Mouse (Mus musculus): Measurements from ENCODE around the gene Spata2.

Spata2 gene

GRCm38 (mm10) chr2:167483081-167483826, 9.4 kb downstream of the Spata2 start:
- no peak for DNase-seq (ENCODE audit: low spot score in 2 of 2)

GRCm38 (mm10) chr2:167482681-167483080, 10.0 kb downstream of the Spata2 start:
- no peak for DNase-seq (ENCODE audit: low spot score in 2 of 2)

GRCm38 (mm10) chr2:167479501-167479900, 13.2 kb downstream of the Spata2 start:
- DNase-seq (ENCODE audit: low spot score in 2 of 2), result no peak

GRCm38 (mm10) chr2:167478128-167478527, 14.6 kb downstream of the Spata2 start:
- no peak for DNase-seq (ENCODE audit: low spot score in 2 of 2)

DNA sequence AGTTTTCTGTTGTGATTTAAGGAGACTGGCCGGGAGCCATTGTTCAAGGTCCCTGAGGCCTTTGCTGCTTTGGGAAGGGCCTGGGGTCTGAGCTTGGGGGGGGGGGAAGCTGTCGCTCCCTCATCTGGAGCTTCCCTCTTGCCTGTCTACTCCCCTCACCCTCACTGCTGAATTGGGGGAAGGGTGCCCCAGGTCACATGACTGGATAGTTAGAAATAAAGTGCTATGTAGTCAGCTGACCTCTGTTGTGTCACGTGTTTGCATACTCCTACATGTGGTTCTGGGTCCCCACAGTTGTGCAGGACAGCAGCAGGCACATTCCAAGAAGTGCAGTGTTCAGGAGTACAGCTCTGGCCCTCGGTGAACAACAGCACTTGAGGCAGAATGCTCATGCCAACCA, 15.9 kb downstream of the Spata2 start:
- DNase-seq (ENCODE audit: low spot score in 2 of 2), result no peak

DNA sequence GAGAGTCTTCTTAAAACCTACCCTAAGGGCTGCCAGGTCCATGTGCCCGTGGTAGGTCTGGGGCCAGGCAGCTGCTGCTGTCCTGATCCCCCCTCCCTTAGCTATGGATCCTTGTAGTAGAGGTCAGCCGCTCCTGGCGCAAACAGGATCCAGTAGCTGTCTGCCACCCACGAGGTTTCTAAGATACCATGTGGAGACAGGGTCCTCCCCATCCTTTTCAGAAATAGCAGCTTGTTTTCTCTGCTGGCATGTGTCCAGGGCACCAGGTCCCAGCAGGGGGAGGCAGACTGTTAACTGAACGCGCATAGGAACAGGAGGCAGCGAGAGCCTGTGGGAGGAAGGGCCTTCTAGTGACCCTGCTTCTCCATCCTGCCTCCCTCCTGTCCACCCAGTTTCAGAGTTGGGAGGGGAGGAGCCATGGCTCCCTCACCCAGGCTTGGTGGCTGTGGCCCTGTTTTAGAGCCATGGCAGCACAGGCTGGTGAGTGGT, 16.4 kb downstream of the Spata2 start:
- peak in 1 of 2 experiments; percentile 38 for DNase-seq (ENCODE audit: low spot score in 2 of 2)

- no peak for DNase-seq (ENCODE audit: low spot score in 2 of 2)
Measured at GRCm38 (mm10) chr2:167475596-167475995, 17.1 kb downstream of the Spata2 start.

DNA sequence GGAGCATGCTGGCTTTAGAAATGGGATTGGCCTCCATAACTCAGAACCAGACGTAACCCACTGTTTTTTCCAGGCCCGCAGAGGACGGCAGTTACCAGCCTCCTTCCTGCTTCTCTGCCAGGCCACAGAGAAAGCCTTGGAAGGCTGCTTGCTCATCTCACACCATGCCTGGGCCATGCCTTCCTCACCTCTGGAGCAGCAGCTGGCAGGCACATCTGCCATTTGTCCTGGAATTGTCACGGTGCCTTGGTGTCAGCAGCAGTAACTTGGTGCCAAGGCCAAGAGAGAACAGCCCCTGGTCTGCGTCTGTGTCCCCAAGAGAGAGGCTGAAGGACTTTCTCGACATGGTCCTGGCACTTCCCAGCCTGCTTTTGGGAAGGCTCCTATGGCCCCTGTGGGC, 18.5 kb downstream of the Spata2 start:
- DNase-seq (ENCODE audit: low spot score in 2 of 2), result no peak

DNA sequence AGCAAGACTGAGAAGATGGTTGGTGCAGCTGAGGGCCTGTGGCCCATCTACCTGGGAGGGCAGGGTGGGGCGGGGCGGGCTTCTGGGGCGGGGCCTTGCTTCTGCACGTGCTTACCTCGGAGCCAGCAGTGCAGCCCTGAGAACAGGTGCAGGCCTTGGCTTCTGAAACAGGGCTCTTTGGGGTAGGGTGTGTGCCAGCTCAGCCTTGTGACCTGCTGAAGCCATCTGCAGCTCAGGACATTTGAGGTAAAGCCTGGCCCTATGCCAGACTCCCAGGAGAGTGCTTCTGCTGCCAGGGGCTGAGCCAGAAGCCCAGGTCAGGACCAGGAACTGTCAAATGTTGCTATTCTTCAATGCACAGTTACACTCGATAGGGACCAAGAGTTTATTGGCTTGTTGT, 21.1 kb downstream of the Spata2 start:
- no peak for DNase-seq (ENCODE audit: low spot score in 2 of 2)

- no peak for DNase-seq (ENCODE audit: low spot score in 2 of 2)
Measured at GRCm38 (mm10) chr2:167470611-167471010, 22.1 kb downstream of the Spata2 start.

- no peak for DNase-seq (ENCODE audit: low spot score in 2 of 2)
Measured at GRCm38 (mm10) chr2:167468444-167468843, 24.2 kb downstream of the Spata2 start.

GRCm38 (mm10) chr2:167467214-167467613, 25.5 kb downstream of the Spata2 start:
- DNase-seq (ENCODE audit: low spot score in 2 of 2), result no peak

DNA sequence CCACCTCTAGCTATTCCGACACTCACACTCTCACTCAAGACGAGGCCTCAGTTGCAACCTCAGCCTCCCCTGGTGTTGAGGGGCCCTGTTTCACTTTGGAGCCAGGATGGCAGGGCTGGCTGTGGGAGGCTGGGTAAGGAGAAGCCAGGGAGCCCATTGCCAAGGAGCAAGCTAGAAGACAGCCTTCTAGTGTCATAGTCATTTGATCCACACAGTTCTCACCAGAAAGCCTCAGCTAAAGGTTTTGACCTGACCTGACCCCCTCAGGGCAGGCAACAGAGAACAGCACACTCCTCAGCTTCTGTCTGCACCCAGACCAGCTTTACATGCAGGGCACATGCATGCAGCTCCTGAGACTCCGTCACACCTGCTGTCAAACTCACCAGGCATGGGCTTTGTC, 26.7 kb downstream of the Spata2 start:
- no peak for DNase-seq (ENCODE audit: low spot score in 2 of 2)

DNA sequence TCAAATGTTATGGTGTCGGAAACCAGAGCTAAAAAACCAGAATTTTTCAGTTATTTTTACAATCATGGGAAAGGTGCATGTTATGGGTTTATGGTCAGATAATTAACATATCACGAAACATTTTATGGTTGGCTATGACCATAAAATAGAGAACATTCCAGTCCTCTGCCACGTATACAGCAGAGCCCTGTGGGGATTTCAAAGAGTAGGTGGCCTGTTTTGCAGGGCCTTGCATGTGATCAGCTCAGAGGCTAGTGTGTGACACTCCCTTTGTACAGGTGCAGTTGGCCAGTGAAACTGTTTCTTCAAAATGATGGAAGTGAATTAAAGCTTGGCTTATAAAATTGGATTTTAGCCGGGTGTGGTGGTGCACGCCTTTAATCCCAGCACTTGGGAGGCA, 28.9 kb downstream of the Spata2 start:
- DNase-seq (ENCODE audit: low spot score in 2 of 2), result no peak

DNA sequence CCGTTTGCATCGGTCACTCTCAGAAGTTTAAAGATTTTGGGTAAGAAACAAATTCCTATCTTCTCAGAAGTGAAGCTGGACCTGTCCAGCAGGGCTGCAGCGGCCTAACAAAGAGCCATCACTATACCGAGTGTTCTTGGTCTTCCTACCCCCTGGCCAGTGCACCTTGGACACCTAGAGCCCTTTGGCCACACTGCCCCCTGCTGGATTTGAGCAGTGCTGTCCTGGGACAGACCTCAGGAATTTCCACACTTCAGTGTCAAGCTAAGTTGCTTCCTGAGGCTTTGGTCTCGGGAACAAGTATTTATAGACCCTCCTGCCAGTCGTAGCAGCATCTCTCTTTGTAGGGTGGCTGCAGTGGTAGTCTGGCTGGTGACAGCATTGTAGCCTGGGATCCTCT, 29.7 kb downstream of the Spata2 start:
- peak; percentile 65 to 81 for DNase-seq (ENCODE audit: low spot score in 2 of 2)

DNA sequence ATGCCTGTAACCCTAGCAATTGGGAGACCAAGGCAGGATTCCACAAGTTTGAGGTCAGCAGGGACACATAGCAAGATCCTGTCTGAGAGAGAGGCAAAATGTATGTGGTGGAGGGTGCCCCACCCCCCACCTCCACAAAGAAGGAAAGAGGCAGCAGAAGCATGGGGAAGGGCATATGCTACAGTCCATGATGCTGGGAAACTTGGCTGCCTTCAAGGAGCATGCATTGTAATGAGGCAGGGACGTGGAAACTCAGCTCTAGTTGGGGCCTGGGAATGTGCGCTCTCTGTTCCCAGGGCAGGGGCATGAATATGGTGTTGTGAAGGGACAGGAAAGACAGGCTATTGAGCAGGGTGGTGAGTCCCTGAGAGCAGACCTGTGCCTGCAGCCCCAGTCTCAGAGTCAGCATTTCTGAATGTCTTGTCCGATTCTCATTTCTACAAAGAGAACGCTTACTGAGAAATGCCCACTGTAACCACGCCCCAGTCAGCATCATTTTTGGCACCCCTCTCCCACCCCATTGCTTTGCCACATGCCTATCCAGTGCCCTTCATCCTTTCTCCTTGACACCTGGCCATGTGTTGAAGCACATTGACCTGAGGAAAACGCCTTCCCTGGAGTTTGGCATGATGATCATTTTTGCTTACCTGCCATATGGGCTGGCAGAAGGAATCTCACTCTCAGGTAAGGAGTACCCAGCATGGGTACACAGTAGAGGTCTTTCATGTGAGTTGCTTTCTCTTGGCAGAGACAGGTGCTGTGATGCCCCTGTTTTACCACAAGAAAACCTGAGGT, 33.4 kb downstream of the Spata2 start:
- DNase-seq (ENCODE audit: low spot score in 2 of 2), result no peak

- DNase-seq (ENCODE audit: low spot score in 2 of 2), result no peak
Measured at GRCm38 (mm10) chr2:167458548-167458947, 34.1 kb downstream of the Spata2 start.

DNA sequence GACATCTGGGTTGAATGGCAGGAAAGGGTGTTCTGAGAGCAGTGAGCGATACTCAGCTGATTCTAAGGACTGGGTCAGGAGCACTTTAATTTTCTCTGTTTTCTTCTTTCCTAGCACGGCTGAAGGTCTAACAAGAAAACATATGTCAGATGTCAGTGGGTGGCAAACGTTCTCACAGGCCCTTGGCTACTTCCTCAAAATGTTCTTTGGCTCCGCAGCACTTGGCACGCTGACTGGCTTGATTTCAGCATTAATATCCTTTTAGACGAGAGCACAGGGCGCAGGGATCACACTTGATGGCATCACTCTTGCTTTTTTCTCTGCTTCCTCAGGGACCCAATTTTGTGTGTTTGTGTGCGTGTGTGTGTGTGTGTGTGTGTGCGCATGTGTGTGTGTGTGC, 35.5 kb downstream of the Spata2 start:
- DNase-seq (ENCODE audit: low spot score in 2 of 2), result no peak

GRCm38 (mm10) chr2:167456361-167457020, 36.2 kb downstream of the Spata2 start:
- no peak for DNase-seq (ENCODE audit: low spot score in 2 of 2)

DNA sequence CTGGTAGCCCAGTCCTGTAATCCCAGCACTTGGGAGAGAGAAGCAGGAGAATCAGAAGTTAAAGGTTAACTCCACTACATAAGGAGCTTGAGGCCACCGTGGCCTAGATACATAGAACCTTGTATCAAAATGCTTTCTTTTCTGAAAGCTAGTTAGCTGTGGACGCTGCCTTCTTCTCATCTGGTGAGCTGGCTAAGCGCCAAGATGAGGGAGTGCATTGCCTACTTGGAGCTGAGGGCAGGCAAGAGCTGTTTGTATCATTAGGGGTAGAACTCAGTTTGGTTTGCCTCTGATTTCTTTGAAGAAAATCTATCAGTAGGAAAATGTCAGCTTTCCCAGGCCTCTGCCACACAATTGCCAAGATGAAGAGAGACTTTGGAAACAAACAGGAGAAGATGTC, 38.9 kb downstream of the Spata2 start:
- no peak for DNase-seq (ENCODE audit: low spot score in 2 of 2)

DNA sequence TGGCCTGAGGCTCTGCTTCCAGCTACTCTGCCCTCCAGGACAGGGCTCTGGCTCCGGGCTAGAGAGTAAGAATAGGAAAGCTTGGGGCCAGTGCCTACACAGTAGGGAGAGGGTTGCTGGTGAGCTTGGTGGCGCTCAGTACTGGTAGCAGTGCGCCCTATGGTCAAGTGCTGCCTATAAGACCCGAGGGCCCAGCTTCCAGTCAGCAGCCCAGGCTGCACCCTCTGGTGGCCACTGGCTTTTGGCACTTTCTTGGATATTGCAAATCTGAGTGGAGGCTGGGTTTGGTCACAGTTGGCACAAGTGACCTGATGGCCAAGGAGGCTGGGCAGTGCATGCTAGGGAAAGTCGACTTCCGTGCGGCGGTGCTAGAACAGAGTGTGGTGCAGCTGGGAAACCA, 42.0 kb downstream of the Spata2 start:
- DNase-seq (ENCODE audit: low spot score in 2 of 2), result no peak

All from spleen, postnatal 10 days (tissue).